Mouse (Mus musculus) midbrain, embryonic 12.5 days (tissue): ENCODE measurements around the gene Nfix. TPM values are rescaled to one million over a fixed set of nuclear protein-coding genes. Genes with fewer than 3 reads are reported as not detected.

Source experiments
- ATAC-seq: fragments of 200-750 bp; cut with Nextera tagmentation; 2 replicates; pipeline ENCODE4 v1.8.0; 2017; ENCODE audit warnings: low read depth, moderate TSS enrichment, moderate library complexity; ENCODE audit not compliant: low FRiP score
- H3K27ac ChIP-seq: fragments of 300-500 bp; sonication (generic); replicated peaks from 2 replicates; pipeline ENCODE4 v1.5.1; 2016; ENCODE audit warnings: mild to moderate bottlenecking
- H3K27me3 ChIP-seq: fragments of 300-500 bp; sonication (generic); 2 replicates; pipeline ENCODE4 v1.6.1; 2016; ENCODE audit warnings: mild to moderate bottlenecking
- H3K36me3 ChIP-seq: fragments of 300-500 bp; sonication (generic); 2 replicates; pipeline ENCODE4 v1.6.1; 2016
- H3K4me1 ChIP-seq: fragments of 300-500 bp; sonication (generic); 2 replicates; pipeline ENCODE4 v1.6.1; 2016
- H3K4me2 ChIP-seq: fragments of 300-500 bp; sonication (generic); replicated peaks from 2 replicates; pipeline ENCODE4 v1.6.1; 2016; ENCODE audit warnings: mild to moderate bottlenecking, moderate library complexity
- H3K4me3 ChIP-seq: fragments of 300-500 bp; sonication (generic); 2 replicates; pipeline ENCODE4 v1.5.1; 2016; ENCODE audit warnings: mild to moderate bottlenecking
- H3K9ac ChIP-seq: fragments of 300-500 bp; sonication (generic); replicated peaks from 2 replicates; pipeline ENCODE4 v1.6.1; 2016; ENCODE audit warnings: mild to moderate bottlenecking, moderate library complexity
- H3K9me3 ChIP-seq: fragments of 300-500 bp; sonication (generic); 2 replicates; pipeline ENCODE4 v1.6.1; 2016; ENCODE audit warnings: mild to moderate bottlenecking
- WGBS: fragments of 180-500 bp; shearing (Covaris S2); methylation state at CpG from one replicate; pipeline ENCODE4 v1.1.7; 2016; 5-methylcytosine and 5-hydroxymethylcytosine counted together
- polyA plus RNA-seq: library from polyadenylated mRNA; unstranded; fragments of >200 nt; fragmentation: Nextera tagmentation; extraction: Ambion mirVana; gene quantifications from 2 replicates; pipeline ENCODE4 v1.2.1, GENCODE M21; 2016

The Nfix gene
- polyA plus RNA-seq, 1 experiment from 2014 or later, result 6.6 TPM

DNA sequence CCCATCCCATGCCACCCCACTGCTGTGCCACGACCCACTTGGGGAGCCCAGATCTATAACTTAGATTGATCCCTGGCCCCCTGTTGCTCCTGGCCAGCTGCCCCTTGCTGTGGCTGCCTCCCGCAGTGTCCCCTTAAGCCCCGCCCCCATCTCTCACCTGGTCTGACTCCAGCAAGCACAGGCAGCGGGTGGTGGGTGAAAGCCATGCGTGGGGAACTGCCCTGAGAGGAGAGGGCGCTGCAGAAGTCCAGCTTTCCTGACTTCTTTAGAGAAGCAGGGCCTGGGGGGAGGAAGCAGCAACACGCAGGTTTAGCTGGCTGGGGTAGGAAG, 76.6 kb downstream of the Nfix start:
- peak overlapping the region; percentile 84 for H3K27ac ChIP-seq
- H3K4me2 ChIP-seq, result peak overlapping the region; percentile 15; the same call in 1 of the 2 replicates
- no peak overlapping the region for H3K4me3 ChIP-seq
- no peak for ATAC-seq
- H3K4me1 ChIP-seq, result peaks cover 47% of the 10 kb centered on the region
- H3K36me3 ChIP-seq, result peaks cover 4% of the 10 kb centered on the region; the same call in 1 of the 2 replicates
- 0 out of 2 replicates have a peak overlapping the region, but pooled peaks have one; percentile 11 for H3K9ac ChIP-seq
- H3K9me3 ChIP-seq, result no peaks in the 10 kb centered on the region
- WGBS, result 27% methylated on average over 7 of the region's 7 CpGs
- H3K27me3 ChIP-seq, result peaks cover 80% of the 10 kb centered on the region

DNA sequence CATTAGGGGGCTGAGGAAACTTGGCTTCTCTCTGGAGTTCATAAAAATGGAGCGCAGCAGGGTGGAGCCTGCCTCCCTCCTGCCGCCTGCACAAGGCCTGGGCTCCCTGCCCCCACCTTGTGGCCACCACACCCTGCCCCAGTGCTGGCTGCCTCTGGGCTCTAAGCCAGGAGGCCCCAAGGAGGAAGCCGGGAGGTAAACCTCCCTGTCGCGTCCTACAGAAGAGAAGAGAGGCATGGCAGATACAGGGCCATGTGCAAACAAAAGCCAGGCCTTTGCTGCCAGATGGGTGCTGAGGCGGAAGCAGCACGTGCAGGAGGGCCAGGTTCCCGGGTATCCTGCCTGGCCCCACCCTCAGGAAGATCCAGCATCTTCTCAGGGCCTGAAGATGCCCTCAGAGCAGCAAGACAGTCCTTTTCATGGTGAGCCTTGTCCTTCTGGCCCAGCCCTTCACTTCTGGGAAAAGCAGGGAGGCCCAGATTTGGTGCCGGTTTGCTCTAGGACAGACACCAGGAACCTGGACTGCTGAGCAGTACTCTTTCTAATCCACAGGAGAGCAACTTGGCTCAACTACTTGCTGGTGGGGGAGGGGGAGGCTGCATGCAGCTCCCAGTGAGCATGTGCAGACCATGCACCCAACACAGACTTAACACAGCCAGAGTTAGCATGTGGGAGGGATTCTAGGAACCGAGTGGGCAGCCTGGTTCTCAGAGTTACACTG, 77.1 kb downstream of the Nfix start, which contains the start of gene G430095P16Rik:
Gene G430095P16Rik, plus strand, starts transcription at position 158 of the 721 bp plus-strand sequence.
- peak; percentile 78 for ATAC-seq
- 18% methylated on average over 10 of the region's 10 CpGs for WGBS
- Histone ChIP-seq H3K27ac (peak within 1 kb of the TSS; percentile 84), H3K4me2 (peak within 1 kb of the TSS; percentile 15), H3K36me3 (peaks cover 4% of the 10 kb centered on the region; the same call in 1 of the 2 replicates), H3K4me1 (peaks cover 42% of the 10 kb centered on the region), H3K27me3 (peaks cover 80% of the 10 kb centered on the region), H3K9me3 (no peaks in the 10 kb centered on the region), H3K9ac (peak within 1 kb of the TSS; percentile 11; the same call in 1 of the 2 replicates), H3K4me3 (no peak within 1 kb of the TSS)

DNA sequence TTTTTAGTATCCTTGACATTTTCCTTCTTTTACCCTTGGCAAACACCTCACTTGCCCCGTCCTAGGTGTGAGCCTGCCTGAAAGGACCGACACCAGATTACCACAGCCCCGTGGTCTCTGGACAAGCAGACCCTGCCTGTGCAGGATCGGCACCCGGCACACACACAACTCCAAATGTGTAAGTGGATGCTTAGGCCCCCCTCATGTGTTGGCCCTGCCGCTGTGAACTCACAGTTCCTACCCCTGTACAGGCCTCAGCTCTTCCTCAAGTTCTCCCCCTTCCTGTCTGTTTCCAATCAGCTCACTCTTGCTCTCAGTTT, 77.7 kb downstream of the Nfix start:
- WGBS, result 68% methylated on average over 6 of the region's 6 CpGs
- no peaks in the 10 kb centered on the region for H3K9me3 ChIP-seq
- H3K4me2 ChIP-seq, result no peak overlapping the region
- 0 out of 2 replicates have a peak overlapping the region, but pooled peaks have one; percentile 3 for H3K9ac ChIP-seq
- H3K27me3 ChIP-seq, result peaks cover 80% of the 10 kb centered on the region
- peaks cover 4% of the 10 kb centered on the region; the same call in 1 of the 2 replicates for H3K36me3 ChIP-seq
- H3K4me1 ChIP-seq, result peaks cover 42% of the 10 kb centered on the region
- H3K4me3 ChIP-seq, result no peak overlapping the region
- ATAC-seq, result peak; percentile 23; the same call in 1 of the 2 replicates
- H3K27ac ChIP-seq, result peak overlapping the region; percentile 84

DNA sequence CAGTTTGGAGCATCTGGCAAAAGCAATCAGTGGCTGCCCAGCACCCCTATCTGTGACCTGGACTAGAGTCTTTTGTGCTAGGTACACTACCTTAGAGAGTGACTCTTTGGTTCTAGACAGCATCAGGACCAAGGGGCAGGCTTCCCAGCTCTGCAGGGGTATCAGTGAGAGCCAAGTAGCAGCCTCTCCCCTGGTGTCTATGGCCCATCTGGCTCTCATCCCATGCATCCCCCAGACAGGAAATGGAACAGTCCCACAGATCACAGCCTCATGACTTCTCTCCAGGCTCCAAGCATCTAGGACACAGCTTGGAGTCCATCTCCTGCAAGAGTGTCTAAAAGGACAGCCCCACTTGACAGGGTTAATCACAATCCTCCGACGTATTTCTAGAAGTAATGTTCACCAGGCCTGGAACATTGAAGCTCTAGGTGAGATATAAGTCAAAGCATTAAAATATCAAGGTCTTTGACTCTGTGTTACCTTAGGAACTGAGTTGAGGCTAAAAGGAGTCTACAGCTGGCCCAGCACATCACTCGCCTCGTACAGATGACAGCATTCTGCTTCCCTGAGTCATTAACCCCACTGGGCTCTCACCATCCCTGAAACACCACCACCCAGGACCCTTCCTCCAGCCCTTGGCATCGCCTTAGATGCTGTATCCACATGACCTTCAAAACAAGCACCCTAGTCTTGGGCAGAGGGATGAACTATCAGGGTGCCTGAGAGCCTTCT, 81.0 kb downstream of the Nfix start:
- no peak overlapping the region for H3K27ac ChIP-seq
- H3K9ac ChIP-seq, result no peak overlapping the region
- no peak overlapping the region for H3K4me3 ChIP-seq
- no peaks in the 10 kb centered on the region for H3K36me3 ChIP-seq
- H3K27me3 ChIP-seq, result peaks cover 86% of the 10 kb centered on the region
- 84% methylated on average over 5 of the region's 5 CpGs for WGBS
- H3K9me3 ChIP-seq, result no peaks in the 10 kb centered on the region
- H3K4me2 ChIP-seq, result no peak overlapping the region
- H3K4me1 ChIP-seq, result peaks cover 41% of the 10 kb centered on the region
- ATAC-seq, result no peak

DNA sequence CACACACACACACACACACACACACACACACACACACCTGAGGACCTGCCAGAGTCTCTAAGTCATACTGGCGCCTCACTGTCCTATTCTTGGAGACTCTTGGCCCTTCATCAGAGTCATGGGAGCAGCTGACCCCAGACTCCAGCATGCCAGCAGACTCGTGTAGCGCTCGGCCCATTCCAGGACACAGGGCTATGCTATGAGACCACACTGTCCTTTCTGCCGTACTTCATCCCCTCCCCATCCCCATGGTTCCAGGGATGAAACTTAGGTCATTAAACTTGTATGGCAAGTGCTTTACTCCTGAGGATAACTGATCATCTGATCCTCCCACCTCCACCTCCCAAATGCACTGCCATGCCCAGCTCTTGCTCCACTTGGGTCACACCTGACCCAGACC, 81.7 kb downstream of the Nfix start:
- peaks cover 41% of the 10 kb centered on the region for H3K4me1 ChIP-seq
- no peak overlapping the region for H3K9ac ChIP-seq
- H3K27me3 ChIP-seq, result peaks cover 86% of the 10 kb centered on the region
- H3K4me2 ChIP-seq, result no peak overlapping the region
- 83% methylated on average over 5 of the region's 5 CpGs for WGBS
- no peak overlapping the region for H3K4me3 ChIP-seq
- H3K36me3 ChIP-seq, result no peaks in the 10 kb centered on the region
- no peaks in the 10 kb centered on the region for H3K9me3 ChIP-seq
- ATAC-seq, result no peak
- no peak overlapping the region for H3K27ac ChIP-seq

DNA sequence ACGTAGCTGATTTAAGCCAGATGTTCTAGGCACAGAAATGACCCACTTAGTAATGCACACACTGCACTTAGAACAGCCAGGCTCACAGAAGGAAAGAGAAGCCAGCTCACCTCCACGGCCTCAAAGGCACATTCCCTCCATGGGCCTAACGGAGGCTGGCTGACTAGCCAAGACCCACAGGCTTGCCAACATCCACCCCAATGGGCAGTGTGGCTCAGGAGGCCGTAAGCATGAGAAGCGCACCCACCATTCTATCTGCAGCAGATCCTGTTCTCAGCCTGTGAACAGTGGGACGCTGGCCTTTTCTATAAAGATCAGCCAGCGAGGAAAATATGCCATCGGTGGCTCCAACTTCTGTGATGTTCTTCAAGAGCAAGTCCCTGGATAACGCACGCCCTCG, 83.4 kb downstream of the Nfix start:
- ATAC-seq, result no peak
- WGBS, result 82% methylated on average over 11 of the region's 11 CpGs
- H3K27ac ChIP-seq, result no peak overlapping the region

DNA sequence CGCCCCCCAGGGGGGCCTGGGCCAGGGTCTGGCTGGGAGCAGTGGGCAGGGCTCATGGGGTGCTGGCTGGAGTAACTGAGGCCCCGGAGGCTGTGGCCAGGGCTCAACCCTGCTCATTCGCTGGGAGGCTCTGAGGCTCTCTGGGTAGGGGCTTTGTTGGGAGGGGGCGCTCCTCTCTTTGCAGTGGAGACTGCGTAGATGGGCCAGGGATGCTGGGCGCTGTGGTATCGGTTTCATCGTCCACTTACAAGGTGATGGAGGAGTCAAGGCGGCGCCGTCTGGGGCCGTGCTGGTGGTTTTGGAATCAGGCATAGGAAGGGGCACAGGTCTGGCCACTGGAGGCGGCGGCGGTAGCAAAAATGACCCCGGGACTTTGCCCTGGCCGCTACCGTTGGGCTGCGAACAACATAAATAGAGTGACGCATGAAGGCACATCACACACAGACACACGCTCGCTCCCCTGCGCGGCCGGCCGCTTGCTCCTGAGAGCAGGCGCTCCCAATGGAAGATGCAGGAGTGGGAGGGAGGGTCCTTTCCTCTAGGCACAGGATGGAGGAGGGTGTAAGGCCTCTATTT, 84.2 kb downstream of the Nfix start:
- H3K27me3 ChIP-seq, result peaks cover 92% of the 10 kb centered on the region

More for the DNA sequence above, 83.4 kb downstream of the Nfix start:
- no peak overlapping the region for H3K4me3 ChIP-seq
- H3K9me3 ChIP-seq, result no peaks in the 10 kb centered on the region
- H3K9ac ChIP-seq, result no peak overlapping the region
- H3K4me2 ChIP-seq, result no peak overlapping the region
- no peaks in the 10 kb centered on the region for H3K36me3 ChIP-seq
- peaks cover 92% of the 10 kb centered on the region for H3K27me3 ChIP-seq
- peaks cover 45% of the 10 kb centered on the region for H3K4me1 ChIP-seq

DNA sequence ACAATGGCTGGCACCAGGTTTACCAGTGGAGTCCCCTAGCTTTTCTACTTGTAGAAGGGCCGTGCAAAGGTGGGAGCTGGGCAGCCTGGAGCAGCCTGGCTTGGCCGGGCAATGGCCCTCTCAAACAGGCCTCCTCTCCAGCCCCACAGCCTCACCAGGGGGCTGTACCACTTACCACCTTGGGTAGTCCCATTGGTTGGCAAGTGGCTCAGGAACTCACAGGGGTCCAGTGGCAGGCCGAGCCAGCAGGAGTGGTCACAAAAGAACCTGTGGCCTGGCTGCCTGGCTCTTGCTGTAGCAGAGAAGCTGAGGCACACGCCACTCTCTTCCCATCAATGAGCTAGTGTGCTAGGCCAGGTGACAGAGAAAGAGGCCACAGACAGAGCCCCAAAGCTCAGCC, 86.0 kb downstream of the Nfix start:
- WGBS, result 67% methylated on average over 4 of the region's 4 CpGs
- Histone ChIP-seq H3K4me1 (peaks cover 64% of the 10 kb centered on the region), H3K36me3 (no peaks in the 10 kb centered on the region), H3K9ac (no peak overlapping the region; the same call in 1 of the 2 replicates), H3K27me3 (peaks cover 90% of the 10 kb centered on the region), H3K4me2 (no peak overlapping the region), H3K27ac (peak overlapping the region; percentile 92), H3K9me3 (no peaks in the 10 kb centered on the region), H3K4me3 (0 out of 2 replicates have a peak overlapping the region, but pooled peaks have one; percentile 7)
- no peak for ATAC-seq

More for the DNA sequence above, 84.2 kb downstream of the Nfix start:
- H3K4me3 ChIP-seq, result peak overlapping the region; percentile 10; the same call in 1 of the 2 replicates
- H3K36me3 ChIP-seq, result no peaks in the 10 kb centered on the region
- H3K9me3 ChIP-seq, result no peaks in the 10 kb centered on the region
- ATAC-seq, result no peak
- H3K4me2 ChIP-seq, result peak overlapping the region; percentile 37
- H3K9ac ChIP-seq, result peak overlapping the region; percentile 51; the same call in 1 of the 2 replicates
- H3K4me1 ChIP-seq, result peaks cover 53% of the 10 kb centered on the region
- WGBS, result 5% methylated on average over 27 of the region's 27 CpGs
- H3K27ac ChIP-seq, result no peak overlapping the region; the same call in 1 of the 2 replicates

DNA sequence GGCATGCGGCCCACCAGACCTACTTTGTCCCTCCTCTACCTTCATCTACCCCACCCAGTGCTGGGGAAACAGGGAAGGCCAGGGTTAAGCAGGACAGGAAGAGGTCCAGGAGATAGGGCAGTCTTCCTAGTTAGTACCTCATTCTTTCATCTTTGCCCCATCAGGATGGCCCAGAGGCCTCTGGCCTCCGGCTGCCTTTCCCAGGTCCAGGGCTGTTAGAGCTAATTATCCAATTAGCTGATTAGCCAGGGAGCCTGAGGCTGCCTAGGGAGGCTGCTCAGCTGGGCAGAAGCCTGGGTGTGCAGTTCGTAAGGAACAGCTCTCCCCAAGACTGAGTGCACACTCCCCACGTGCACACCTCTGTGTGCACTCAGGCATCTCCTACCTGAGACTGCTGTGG, 86.8 kb downstream of the Nfix start:
- no peak for ATAC-seq
- peaks cover 72% of the 10 kb centered on the region for H3K4me1 ChIP-seq

DNA sequence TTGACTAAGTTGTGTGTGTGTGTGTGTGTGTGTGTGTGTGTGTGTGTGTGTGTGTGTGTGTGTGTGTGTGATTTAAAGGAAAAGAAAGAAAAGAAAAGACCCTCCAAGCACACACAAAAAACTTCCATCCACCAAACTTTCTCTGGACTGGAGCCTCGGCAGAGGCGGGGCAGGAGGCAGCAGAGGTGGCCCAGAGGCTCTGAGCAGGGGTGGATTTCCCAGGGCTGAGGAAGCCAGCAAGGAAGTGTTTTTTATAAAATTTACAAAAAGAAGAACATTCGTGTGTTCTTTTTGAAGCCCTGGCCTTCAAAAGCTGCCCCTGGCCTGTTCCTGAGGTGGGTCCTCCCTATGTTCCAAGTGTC, 87.4 kb downstream of the Nfix start:
- no peak overlapping the region for H3K4me2 ChIP-seq

More for the DNA sequence above, 86.8 kb downstream of the Nfix start:
- Histone ChIP-seq H3K4me3 (no peak overlapping the region), H3K4me2 (no peak overlapping the region), H3K36me3 (no peaks in the 10 kb centered on the region), H3K27me3 (peaks cover 90% of the 10 kb centered on the region), H3K9me3 (no peaks in the 10 kb centered on the region), H3K27ac (peak overlapping the region; percentile 92), H3K9ac (peak overlapping the region; percentile 34; the same call in 1 of the 2 replicates)
- 39% methylated on average over 4 of the region's 4 CpGs for WGBS

DNA sequence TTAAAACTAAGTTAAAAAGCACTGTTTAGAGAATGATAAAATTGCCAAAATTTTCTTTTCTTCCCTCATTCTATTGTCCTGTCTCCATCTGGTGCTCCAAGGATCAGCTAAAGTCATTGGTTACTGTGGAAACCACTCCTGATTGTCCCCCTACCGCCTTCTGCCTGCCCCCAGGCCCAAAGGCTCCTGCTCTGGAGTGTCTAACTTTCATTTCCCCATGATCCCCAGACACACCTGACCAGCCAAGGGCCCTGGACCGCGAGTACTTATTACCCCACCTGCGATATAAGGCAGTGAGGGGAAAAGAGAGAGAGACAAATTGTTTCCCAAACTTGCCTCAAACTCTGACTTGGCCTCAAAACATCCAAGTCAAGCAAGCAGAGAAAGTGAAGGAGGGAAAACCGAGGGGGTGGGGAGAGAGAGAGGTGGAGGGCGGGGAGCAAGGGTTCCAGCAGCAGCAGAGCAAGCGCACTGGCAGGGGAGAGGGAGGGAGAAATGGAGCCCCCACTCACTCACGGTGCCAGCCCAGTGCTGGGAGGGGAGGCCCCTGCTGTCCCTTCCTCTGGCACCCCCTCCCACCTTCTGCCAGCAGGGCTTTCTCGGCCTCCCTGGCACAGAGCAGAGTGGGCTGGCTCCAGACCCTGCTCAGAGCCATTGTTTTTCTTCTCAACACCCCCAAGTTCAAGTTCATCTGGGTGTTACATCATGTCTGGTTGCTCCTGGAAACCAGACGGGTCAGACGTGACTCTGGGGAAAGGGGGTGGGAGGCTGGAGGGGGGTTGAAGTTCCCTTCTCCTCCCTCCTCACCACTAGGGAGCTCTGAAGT, 88.0 kb downstream of the Nfix start:
- Histone ChIP-seq H3K9ac (peak overlapping the region; percentile 4; the same call in 1 of the 2 replicates), H3K27ac (peak overlapping the region; percentile 92), H3K27me3 (peaks cover 90% of the 10 kb centered on the region), H3K9me3 (no peaks in the 10 kb centered on the region), H3K4me3 (no peak overlapping the region), H3K4me2 (peak overlapping the region; percentile 13; the same call in 1 of the 2 replicates), H3K36me3 (no peaks in the 10 kb centered on the region), H3K4me1 (peaks cover 84% of the 10 kb centered on the region)
- peak; percentile 89 for ATAC-seq
- 15% methylated on average over 11 of the region's 11 CpGs for WGBS

More for the DNA sequence above, 87.4 kb downstream of the Nfix start:
- peaks cover 90% of the 10 kb centered on the region for H3K27me3 ChIP-seq
- H3K4me1 ChIP-seq, result peaks cover 78% of the 10 kb centered on the region
- peak; percentile 50 for ATAC-seq
- no peaks in the 10 kb centered on the region for H3K36me3 ChIP-seq
- 15% methylated on average over 3 of the region's 3 CpGs for WGBS
- no peak overlapping the region for H3K4me3 ChIP-seq
- H3K9ac ChIP-seq, result 0 out of 2 replicates have a peak overlapping the region, but pooled peaks have one; percentile 34
- H3K27ac ChIP-seq, result peak overlapping the region; percentile 92
- H3K9me3 ChIP-seq, result no peaks in the 10 kb centered on the region
